Mouse (Mus musculus): ENCODE results near the gene Psip1.
"Not testable (repeated sequence)": the region's sequence is repeated elsewhere in the genome, so short reads cannot be mapped to it uniquely, and the experiment has no call there.

Gene Psip1

DNA sequence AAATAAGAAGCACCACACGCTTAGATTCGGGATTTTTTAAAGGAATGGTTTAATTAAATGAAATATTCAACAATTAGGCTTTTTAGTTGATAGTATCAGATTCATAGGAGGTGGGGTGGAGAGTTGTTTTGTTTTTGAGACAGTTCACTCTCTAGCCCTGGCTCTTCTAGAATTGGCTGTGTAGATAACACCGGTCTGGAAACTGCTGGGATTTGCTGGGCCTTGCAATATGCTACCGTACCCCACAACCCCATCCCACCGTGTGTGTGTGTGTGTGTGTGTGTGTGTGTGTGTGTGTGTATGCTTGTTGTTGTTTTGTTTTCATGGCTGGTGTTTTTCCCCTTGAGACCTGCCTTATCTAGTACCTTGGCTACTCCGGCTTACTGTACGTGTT is 14.8 kb upstream of the Psip1 start:
- peak; percentile 51 for ATAC-seq (ENCODE audit: low TSS enrichment)

DNA sequence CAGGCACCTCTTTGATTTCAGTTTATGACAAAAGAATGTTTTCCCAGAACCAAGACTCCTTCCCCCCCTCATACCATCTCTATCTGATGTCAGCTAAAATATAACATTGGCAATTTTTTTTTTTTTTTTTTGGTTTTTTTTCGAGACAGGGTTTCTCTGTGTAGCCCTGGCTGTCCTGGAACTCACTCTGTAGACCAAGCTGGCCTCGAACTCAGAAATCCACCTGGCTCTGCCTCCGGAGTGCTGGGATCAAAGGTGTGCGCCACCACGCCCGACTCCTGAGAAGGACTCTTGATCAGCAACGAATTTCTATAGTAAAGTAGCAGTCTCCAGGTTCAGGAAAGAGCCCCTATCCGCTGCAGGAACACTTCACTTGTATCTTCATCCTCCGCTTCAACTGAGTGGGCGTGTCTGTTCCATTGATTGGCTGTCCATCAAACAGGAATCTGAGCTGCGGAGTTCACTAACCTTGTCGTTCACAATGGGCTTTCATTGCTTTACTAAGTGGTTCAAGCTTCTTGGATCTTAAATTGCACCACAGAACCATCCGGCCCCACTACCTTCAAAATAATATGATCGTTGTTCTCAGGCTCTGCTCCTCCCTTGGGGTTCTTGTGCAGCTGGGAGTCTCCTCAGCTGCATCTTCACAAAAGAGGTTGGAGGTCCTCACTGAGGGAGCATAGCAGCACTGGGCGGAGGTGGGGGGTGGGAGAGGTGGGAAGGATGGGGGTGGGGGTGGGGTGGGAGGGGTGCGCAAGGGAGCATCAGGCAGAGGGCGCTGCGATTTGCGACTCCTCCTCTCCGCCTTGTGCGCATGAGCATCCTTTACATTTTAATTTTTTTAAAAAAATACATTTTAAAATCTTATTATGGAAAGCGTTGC is 14.1 kb upstream of the Psip1 start:
- ATAC-seq (ENCODE audit: low TSS enrichment) = peak; percentile 80

DNA sequence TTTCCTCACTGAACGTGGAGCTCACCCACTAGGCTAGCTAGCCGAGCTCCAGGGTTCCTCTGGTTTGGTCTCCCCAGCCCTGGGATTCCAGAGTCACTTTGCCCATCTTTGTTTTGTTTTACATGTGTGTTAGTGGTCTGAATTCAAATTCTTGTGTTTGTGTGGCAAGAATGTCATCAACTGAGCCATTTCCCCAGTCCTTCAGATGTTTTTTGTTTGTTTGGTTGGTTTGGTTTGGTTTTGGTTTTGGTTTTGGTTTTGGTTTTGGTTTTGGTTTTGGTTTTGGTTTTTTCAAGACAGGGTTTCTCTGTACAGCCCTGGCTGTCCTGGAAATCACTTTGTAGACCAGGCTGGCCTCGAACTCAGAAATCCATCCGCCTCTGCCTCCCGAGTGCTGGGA is 10.8 kb upstream of the Psip1 start:
- not testable (repeated sequence) for ATAC-seq (ENCODE audit: low TSS enrichment)

- ATAC-seq (ENCODE audit: low TSS enrichment) = no peak
Observed at GRCm38 (mm10) chr4:83493112-83493511, 6.9 kb upstream of the Psip1 start.

DNA sequence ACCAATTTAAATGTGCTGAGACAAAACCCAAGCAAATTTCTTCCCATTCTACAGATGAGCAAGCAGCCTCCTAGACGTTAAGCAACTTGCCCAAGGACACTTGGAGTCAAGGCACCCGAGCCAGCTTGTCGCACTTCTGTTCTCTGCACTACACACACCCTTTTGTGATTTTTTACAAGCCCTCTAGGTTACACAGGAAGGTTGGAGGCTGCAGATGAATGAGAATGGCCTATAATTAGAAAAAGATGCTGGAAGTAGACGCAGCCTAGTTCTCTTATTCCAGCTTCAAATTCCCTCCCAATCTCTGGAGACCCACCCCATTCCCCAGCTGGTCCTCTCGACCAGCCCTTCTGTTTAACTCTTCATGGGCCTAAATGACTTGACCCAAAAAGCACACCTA is 2.9 kb upstream of the Psip1 start:
- no peak for ATAC-seq (ENCODE audit: low TSS enrichment)

DNA sequence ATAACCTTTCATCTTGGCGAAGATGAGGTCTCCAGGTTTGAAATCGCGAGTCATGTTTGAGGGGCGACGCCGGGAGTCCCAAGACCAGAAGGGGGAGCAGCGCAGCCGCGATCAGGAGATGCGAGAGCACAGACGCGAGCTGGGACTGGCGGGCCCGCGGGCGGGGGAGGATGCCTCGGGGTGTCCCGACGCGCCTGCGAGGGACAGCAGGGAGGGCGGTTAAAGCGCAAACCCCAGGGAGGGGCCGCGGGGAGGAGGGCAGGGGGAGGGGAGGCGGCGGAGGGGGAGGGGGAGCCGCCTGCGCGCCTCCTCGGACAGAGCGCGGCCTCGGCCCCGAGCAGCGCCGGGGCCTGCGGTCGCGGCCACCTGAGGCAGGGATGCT is 533 bp downstream of the Psip1 start:
- peak; percentile 72 for ATAC-seq (ENCODE audit: low TSS enrichment)

DNA sequence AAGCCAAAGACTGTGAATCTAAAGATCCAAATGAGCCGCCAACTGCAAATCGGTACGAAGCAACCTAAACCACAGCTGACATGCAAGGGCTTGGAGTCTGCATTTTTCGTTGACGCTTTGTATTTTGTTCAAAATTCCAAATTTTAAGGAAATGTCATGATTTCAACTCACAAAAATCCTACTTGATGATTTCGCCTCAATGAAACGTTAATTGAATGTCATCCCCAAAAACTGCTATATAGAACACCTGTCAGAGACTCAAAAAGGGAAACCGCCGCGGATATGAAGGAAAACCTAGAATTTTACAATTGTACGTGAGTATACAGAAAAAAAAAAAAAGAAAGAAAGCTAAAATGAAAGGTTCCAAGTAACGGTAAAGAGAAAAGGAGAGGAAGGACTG is 1.0 kb downstream of the Psip1 start:
- ATAC-seq (ENCODE audit: low TSS enrichment) = no peak

- no peak for ATAC-seq (ENCODE audit: low TSS enrichment)
Observed at GRCm38 (mm10) chr4:83468208-83468607, 18.1 kb downstream of the Psip1 start.

- ATAC-seq (ENCODE audit: low TSS enrichment) = no peak
Observed at GRCm38 (mm10) chr4:83467615-83468014, 18.6 kb downstream of the Psip1 start.

GRCm38 (mm10) chr4:83464827-83465226 is 21.4 kb downstream of the Psip1 start:
- no peak for ATAC-seq (ENCODE audit: low TSS enrichment)

- ATAC-seq (ENCODE audit: low TSS enrichment) = no peak
Observed at GRCm38 (mm10) chr4:83460106-83460505, 26.2 kb downstream of the Psip1 start.

DNA sequence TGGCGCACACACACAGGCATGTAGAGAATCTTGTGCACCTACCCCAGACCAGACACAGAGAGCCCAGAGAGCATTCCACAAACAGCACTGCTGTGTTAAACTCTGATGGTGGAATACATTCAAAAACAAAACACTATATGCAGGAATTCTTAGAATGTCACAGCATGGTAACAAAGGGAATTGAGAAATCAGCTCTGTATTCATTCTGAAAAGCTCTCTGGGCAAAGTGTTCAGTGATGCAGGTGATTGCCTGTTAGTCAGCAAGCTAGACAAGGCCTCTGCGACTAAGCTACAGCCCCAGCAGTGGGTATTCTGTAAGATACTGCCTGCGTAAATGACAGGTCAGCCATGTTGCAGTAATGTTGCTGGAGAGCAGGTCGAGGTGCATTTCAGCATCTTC is 35.5 kb downstream of the Psip1 start:
- no peak for ATAC-seq (ENCODE audit: low TSS enrichment)

GRCm38 (mm10) chr4:83441050-83441449 is 45.2 kb downstream of the Psip1 start:
- peak; percentile 64 for ATAC-seq (ENCODE audit: low TSS enrichment)

DNA sequence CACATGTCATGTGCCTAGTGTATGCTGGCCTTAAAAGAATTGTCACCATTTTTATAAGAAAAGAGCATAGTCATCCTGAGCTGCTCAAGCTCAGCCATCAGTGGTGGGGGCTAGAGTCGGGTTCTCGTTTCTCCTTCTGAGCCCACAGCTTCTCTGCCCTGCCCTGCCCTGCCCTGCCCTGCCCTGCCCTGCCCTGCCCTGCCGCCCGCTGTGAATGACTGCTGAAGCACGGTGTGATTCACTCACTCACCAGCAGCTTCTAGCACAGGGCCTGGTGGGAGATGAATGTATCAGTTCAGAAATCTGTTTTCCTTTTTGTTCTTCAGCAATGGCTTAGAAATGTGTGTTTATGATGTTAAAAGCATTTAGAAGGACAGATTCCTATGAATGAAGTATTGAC is 47.2 kb downstream of the Psip1 start:
- no peak for ATAC-seq (ENCODE audit: low TSS enrichment)

GRCm38 (mm10) chr4:83438116-83438515 is 48.1 kb downstream of the Psip1 start:
- peak; percentile 48; the same call in 1 of the 2 replicates for ATAC-seq (ENCODE audit: low TSS enrichment)

DNA sequence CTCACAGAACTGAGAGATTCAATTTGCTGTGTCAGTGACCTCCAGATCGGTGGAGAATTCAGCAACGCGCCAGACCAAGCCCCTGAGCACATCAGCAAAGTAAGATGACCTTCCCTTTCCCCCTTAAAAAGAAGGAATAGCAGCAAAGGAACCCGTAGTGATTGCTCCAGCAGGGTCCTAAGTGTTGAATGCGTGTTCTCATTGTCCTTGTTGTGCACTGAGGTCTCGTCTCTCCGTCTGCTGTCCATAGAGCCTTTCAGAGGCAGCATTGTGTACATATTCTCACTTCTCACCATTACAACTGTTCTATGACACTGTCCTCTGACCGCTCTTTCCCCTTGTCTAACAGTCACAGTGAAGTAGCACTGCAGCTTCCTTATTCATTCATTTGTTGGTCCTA is 49.9 kb downstream of the Psip1 start:
- no peak for ATAC-seq (ENCODE audit: low TSS enrichment)

DNA sequence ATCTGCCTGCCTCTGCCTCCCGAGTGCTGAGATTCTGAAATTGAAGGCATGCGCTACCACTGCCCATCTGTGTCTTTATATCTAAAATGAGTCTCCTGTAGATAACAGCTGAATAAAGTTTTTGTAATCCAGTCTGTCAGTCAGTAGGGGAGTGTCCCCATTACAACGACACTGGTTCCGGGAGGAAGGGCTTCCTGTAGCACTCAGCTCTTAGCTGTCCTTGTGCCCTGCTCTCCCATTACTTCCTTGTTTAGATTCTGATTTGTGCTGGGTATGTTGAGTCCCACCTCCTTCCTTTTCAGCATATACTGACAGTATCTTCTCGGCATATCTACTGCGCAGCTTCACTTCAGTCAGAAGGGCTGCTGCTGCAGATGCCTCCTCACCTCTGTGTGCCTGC is 53.4 kb downstream of the Psip1 start:
- no peak for ATAC-seq (ENCODE audit: low TSS enrichment)

GRCm38 (mm10) chr4:83431950-83432349 is 54.3 kb downstream of the Psip1 start:
- ATAC-seq (ENCODE audit: low TSS enrichment) = peak; percentile 83

- no peak for ATAC-seq (ENCODE audit: low TSS enrichment)
Observed at GRCm38 (mm10) chr4:83428845-83429244, 57.4 kb downstream of the Psip1 start.

DNA sequence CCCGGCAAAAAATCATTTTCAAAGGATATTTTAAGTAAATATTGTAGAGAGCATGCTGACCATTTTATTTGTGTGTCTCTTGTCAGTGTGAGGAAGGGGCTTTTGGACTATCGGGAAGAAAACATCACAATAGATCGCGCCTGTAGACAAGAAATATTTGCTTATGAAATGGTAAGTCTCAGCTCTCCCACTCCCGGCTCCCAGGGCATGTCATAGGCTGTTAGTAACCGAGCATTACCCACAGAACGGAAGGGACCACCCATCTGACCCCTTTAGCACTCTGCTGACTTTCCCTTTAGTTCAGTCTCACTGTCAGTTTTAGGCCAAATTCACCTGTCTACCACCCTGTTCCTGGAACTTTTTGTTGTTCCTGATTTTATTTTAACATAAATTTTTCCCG is 58.6 kb downstream of the Psip1 start:
- ATAC-seq (ENCODE audit: low TSS enrichment) = no peak

- no peak for ATAC-seq (ENCODE audit: low TSS enrichment)
Observed at GRCm38 (mm10) chr4:83427141-83427540, 59.1 kb downstream of the Psip1 start.

DNA sequence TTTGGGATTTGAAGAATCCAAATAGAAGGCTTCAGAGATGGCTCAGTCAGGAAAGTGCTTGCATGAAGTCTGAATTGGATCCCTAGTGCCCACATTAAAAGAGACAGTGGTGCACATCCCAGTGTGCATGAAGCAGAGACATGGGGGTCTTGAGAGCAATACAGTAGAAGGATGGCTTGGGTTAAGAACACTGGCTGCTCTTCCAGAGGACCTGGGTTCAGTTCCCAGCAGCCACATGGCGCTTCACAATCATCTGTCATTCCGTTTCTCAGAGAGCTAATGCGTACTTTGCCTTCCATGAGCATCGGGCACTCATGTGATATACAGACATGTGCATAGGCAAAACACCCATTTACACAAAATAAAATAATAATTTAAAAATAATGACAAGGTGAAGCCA is 61.1 kb downstream of the Psip1 start:
- ATAC-seq (ENCODE audit: low TSS enrichment) = no peak

DNA sequence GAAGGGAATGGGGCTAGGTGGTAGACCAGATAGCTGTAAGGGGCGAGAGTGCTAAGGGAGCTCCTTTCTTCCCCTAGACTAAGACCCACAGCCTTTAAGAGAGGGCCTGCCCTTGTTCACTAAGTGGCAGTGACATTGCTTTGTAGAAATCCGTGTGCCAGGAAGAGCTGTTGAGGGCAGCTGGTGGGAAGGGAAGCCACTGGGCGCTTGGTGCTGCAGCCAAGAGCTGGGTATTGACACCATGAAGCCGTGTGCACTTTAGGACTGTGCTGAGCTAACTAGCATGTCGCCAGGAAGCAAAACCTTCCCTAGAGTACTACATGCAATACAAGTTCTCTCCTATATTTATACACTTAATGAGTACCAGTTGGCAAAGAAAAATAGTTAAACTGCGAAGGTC is 62.6 kb downstream of the Psip1 start:
- ATAC-seq (ENCODE audit: low TSS enrichment) = no peak

DNA sequence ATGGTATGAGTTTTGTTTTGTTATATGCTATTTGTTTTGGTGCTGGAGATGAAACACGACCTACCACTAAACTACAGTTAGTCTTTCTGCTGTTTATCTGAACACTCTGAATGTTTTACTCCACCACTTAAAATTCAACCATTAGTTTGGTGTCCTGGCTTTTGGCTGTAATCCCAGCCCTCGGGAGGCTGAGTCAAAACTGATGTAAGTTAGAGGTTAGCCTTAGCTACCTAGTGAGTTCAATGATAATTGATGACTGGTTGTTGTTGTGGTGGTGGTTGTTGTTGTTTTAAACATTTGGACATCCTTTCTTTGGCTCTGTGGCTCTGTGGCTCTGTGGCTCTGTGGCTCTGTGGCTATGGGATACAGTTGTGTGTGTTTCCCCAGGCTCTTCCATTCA is 67.5 kb downstream of the Psip1 start:
- no peak for ATAC-seq (ENCODE audit: low TSS enrichment)
